Mouse (Mus musculus) olfactory bulb, adult 2 months (tissue): ENCODE results near the gene Cela3a.

Source experiments
- CTCF ChIP-seq: fragments of 200-500 bp; IDR thresholded peaks from 2 replicates; pipeline ENCODE4 v1.5.1; 2012; ENCODE audit warnings: low read depth, mild to moderate bottlenecking, low read length, moderate library complexity; ENCODE audit not compliant: insufficient read depth
- POLR2A ChIP-seq: fragments of 200-500 bp; IDR thresholded peaks from 2 replicates; pipeline ENCODE4 v1.6.1; 2012; ENCODE audit warnings: mild to moderate bottlenecking, low read depth, low read length, moderate library complexity; ENCODE audit not compliant: insufficient read depth

DNA sequence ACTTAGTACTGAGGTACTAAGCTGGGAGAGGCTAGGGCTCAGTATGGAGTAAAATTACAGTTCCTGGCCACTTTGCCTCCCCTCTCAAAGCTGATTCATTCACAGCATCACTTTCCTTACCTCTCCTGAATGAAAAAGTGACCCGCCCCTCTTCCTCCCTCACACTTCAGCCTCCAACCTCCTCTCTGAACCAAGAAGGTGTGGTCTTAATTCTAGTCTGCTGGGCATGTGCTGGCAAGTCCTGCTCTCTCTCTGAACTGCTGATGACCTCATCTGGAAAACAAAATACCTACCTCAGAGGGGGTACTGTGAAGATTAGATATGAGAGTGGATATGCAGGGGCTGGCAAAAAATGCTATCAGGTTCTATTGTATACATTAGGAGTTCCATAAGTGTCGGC, 39.5 kb upstream of the Cela3a start:
- TF ChIP-seq POLR2A (no peak), CTCF (no peak)
